Mouse (Mus musculus) heart, postnatal 0 days (tissue): ENCODE measurements around the gene Kcnj11.

Source experiments
- CTCF ChIP-seq: IDR thresholded peaks from 2 replicates; pipeline ENCODE4 v1.5.1; 2016; ENCODE audit warnings: antibody characterized with exemption, control low read depth, low read depth
- EP300 ChIP-seq: IDR thresholded peaks from 2 replicates; pipeline ENCODE4 v1.6.1; 2016; ENCODE audit warnings: antibody characterized with exemption, low read depth

GRCm38 (mm10) chr7:46104256-46104915, 3.8 kb upstream of the Kcnj11 start:
- TF ChIP-seq CTCF, result no peak
- no peak for TF ChIP-seq EP300
